Comparison of ENCODE assay signal across 22 mouse cellular contexts in genomic region chr12:85425721-85426120, GRCm38 (mm10). TPM values are rescaled to one million over a fixed set of nuclear protein-coding genes. Genes with fewer than 3 reads are reported as not detected.
DNase-seq lines count a peak whose midpoint lies in the region; ATAC-seq lines count a peak whose summit lies in the region.
"Had no signal": no experiment of that assay in that cellular context is flagged by ENCODE, and none has a peak within 500 bp of the region (broad histone marks: within the 10 kb centered on the region; RNA-seq: fewer than 3 reads in every experiment).

No protein-coding gene starts in this region.

- intact Hi-C loops in left cerebral cortex, postnatal 25 days (cut with DNase I), result no loop called here

- ATAC-seq in common myeloid progenitor, adult 5-6 weeks (replicated peaks; ENCODE audit: low read depth, poor library complexity, severe bottlenecking), result peak; percentile 47
- ATAC-seq in megakaryocyte, adult 5-6 weeks (ENCODE audit: poor library complexity, severe bottlenecking), result peak; percentile 23; the same call in 1 of the 2 replicates
- peak; percentile 12; the same call in 1 of the 2 replicates for ATAC-seq in megakaryocyte progenitor cell, adult 5-6 weeks (replicated peaks; ENCODE audit: poor library complexity)
- ATAC-seq: activated CD4-positive, CD25-positive, alpha-beta regulatory T cell, adult 4 months; CD4-positive, CD25-positive, alpha-beta regulatory T cell, adult 4 months; forebrain, embryonic 13.5 days; forebrain, embryonic 15.5 days; forebrain, postnatal 0 days; Patski had no signal

- peak; percentile 97 for DNase-seq in 416B (ENCODE audit: low read depth)
- DNase-seq in left cerebral cortex, postnatal 25 days (ENCODE audit: low spot score in 2 of 2), result no peak
- DNase-seq in right cerebral cortex, postnatal 25 days, result no peak
- no peak for DNase-seq in gastrocnemius, postnatal 10 days
- DNase-seq: adrenal gland, adult 8-10 months; adrenal gland, postnatal 14 days; adrenal gland, postnatal 36 days; B cell, adult 2 months; cerebellum, adult 11-12 months; cerebellum, adult 2 months; cerebellum, adult 9-10 months; cerebellum, postnatal 10 days; cerebellum, postnatal 25 days; forebrain, postnatal 0 days had no signal

RNA-seq across cellular contexts. Expression of gene Fos, which starts 48.0 kb away (rescaled TPM):
- 421 and 492 TPM in 2 replicates for total RNA-seq in common myeloid progenitor, adult 5-6 weeks (2017)
- total RNA-seq in megakaryocyte, adult 5-6 weeks (2015), result 468 and 475 TPM in 2 replicates
- total RNA-seq in megakaryocyte, adult 5-6 weeks (2017), result 389 and 431 TPM in 2 replicates
- 94.5 and 144 TPM in 2 replicates for total RNA-seq in megakaryocyte progenitor cell, adult 5-6 weeks (2015)
- 72.4 and 111 TPM in 2 replicates for total RNA-seq in megakaryocyte progenitor cell, adult 5-6 weeks (2017)
- total RNA-seq in left cerebral cortex, postnatal 25 days (2021), result 10 to 100 TPM; 47.2 to 55.9 TPM
- 10 to 100 TPM in 1 of 2 experiments, 1 to 10 TPM in 1; 4.3 to 15.2 TPM for total RNA-seq in gastrocnemius, postnatal 10 days (2021)

RNA-seq across cellular contexts. Expression of gene Tmed10, which starts 51.1 kb away (rescaled TPM):
- total RNA-seq in common myeloid progenitor, adult 5-6 weeks (2017), result 111 and 156 TPM in 2 replicates
- total RNA-seq in megakaryocyte, adult 5-6 weeks (2015), result 297 and 300 TPM in 2 replicates
- 128 and 157 TPM in 2 replicates for total RNA-seq in megakaryocyte, adult 5-6 weeks (2017)
- 327 and 328 TPM in 2 replicates for total RNA-seq in megakaryocyte progenitor cell, adult 5-6 weeks (2015)
- 142 and 176 TPM in 2 replicates for total RNA-seq in megakaryocyte progenitor cell, adult 5-6 weeks (2017)
- total RNA-seq in left cerebral cortex, postnatal 25 days (2021), result 100 to 1,000 TPM; 164 to 171 TPM
- 100 to 1,000 TPM; 149 to 160 TPM for total RNA-seq in gastrocnemius, postnatal 10 days (2021)
